Mouse (Mus musculus): Measurements from ENCODE around the gene Lrrc31. TPM values are rescaled to one million over a fixed set of nuclear protein-coding genes. Genes with fewer than 3 reads are reported as not detected.

Gene Lrrc31
- total and polyA plus RNA-seq, 2 experiments, result not detected

DNA sequence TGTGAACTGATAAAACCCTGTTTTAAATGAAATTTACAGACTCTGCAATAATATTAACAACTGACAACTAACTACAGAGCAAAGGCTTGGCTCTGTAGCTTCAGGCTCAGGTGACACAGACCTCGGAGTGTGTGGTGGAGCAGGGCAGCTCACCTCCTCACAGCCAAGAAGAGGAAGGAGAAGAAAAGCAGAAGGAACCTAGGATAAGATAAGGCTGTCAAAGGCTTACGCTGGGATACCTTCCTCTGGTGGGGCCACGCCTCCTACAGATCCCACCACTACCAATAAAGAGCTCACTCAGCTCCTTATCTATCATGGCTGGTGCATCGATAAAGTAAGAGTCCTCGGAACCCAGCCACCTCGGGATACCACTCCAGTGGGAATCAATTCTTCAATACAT, 16.5 kb downstream of the Lrrc31 start:
- H3K79me2 ChIP-seq (ENCODE audit: control insufficient read depth, insufficient read depth, low read length), result no peaks in the 10 kb centered on the region
- DNase-seq (ENCODE audit: extremely low read depth, low read depth, low spot score), result no peak
- H3K27ac ChIP-seq (replicated peaks; ENCODE audit: insufficient read depth, low read depth, low read length), result no peak overlapping the region
- TF ChIP-seq POLR2A (IDR thresholded peaks at IDR 0.05; ENCODE audit: extremely low read depth, insufficient read depth, low read length), result no peak
- no peak for TF ChIP-seq CTCF (IDR thresholded peaks at IDR 0.05; ENCODE audit: low read depth, low read length)
- H3K9ac ChIP-seq (ENCODE audit: low read depth, low read length), result no peak overlapping the region
- H3K27me3 ChIP-seq (ENCODE audit: control insufficient read depth, insufficient read depth, low read length), result no peaks in the 10 kb centered on the region
- H3K4me1 ChIP-seq (ENCODE audit: control insufficient read depth, insufficient read depth, low read length), result no peaks in the 10 kb centered on the region
- H3K4me3 ChIP-seq (ENCODE audit: insufficient read depth, low read depth, low read length), result no peak overlapping the region
- H3K36me3 ChIP-seq (ENCODE audit: control insufficient read depth, insufficient read depth, low read length), result no peaks in the 10 kb centered on the region
- 58% methylated on average over 6 of the region's 6 CpGs for WGBS

GRCm38 (mm10) chr3:30658486-30658885, 41.2 kb downstream of the Lrrc31 start:
- H3K27ac ChIP-seq (replicated peaks; ENCODE audit: insufficient read depth, low read depth, low read length), result no peak overlapping the region
- no peak for TF ChIP-seq POLR2A (IDR thresholded peaks at IDR 0.05; ENCODE audit: extremely low read depth, insufficient read depth, low read length)
- no peak for TF ChIP-seq CTCF (IDR thresholded peaks at IDR 0.05; ENCODE audit: low read depth, low read length)
- H3K79me2 ChIP-seq (ENCODE audit: control insufficient read depth, insufficient read depth, low read length), result no peaks in the 10 kb centered on the region
- no peak for DNase-seq (ENCODE audit: extremely low read depth, low read depth, low spot score)
- no peaks in the 10 kb centered on the region for H3K36me3 ChIP-seq (ENCODE audit: control insufficient read depth, insufficient read depth, low read length)
- no peaks in the 10 kb centered on the region for H3K4me1 ChIP-seq (ENCODE audit: control insufficient read depth, insufficient read depth, low read length)
- WGBS, result 84% methylated on average over 9 of the region's 9 CpGs
- H3K9ac ChIP-seq (ENCODE audit: low read depth, low read length), result no peak overlapping the region
- no peaks in the 10 kb centered on the region for H3K27me3 ChIP-seq (ENCODE audit: control insufficient read depth, insufficient read depth, low read length)
- no peak overlapping the region for H3K4me3 ChIP-seq (ENCODE audit: insufficient read depth, low read depth, low read length)

GRCm38 (mm10) chr3:30655937-30656336, 43.7 kb downstream of the Lrrc31 start:
- Histone ChIP-seq H3K79me2 (ENCODE audit: control insufficient read depth, insufficient read depth, low read length) (no peaks in the 10 kb centered on the region), H3K36me3 (ENCODE audit: control insufficient read depth, insufficient read depth, low read length) (no peaks in the 10 kb centered on the region), H3K4me3 (ENCODE audit: insufficient read depth, low read depth, low read length) (no peak overlapping the region), H3K27me3 (ENCODE audit: control insufficient read depth, insufficient read depth, low read length) (0 out of 2 replicates have a peak, but pooled peaks cover 6% of the 10 kb centered on the region), H3K9ac (ENCODE audit: low read depth, low read length) (no peak overlapping the region), H3K27ac (replicated peaks; ENCODE audit: insufficient read depth, low read depth, low read length) (no peak overlapping the region), H3K4me1 (ENCODE audit: control insufficient read depth, insufficient read depth, low read length) (no peaks in the 10 kb centered on the region)
- 54% methylated on average over 5 of the region's 5 CpGs for WGBS
- no peak for DNase-seq (ENCODE audit: extremely low read depth, low read depth, low spot score)
- TF ChIP-seq POLR2A (IDR thresholded peaks at IDR 0.05; ENCODE audit: extremely low read depth, insufficient read depth, low read length), result no peak
- TF ChIP-seq CTCF (IDR thresholded peaks at IDR 0.05; ENCODE audit: low read depth, low read length), result no peak

GRCm38 (mm10) chr3:30650062-30650841, 49.4 kb downstream of the Lrrc31 start:
- Histone ChIP-seq H3K4me3 (ENCODE audit: insufficient read depth, low read depth, low read length) (no peak overlapping the region), H3K4me1 (ENCODE audit: control insufficient read depth, insufficient read depth, low read length) (peaks cover 2% of the 10 kb centered on the region; the same call in 1 of the 2 replicates), H3K36me3 (ENCODE audit: control insufficient read depth, insufficient read depth, low read length) (no peaks in the 10 kb centered on the region), H3K79me2 (ENCODE audit: control insufficient read depth, insufficient read depth, low read length) (no peaks in the 10 kb centered on the region), H3K27ac (replicated peaks; ENCODE audit: insufficient read depth, low read depth, low read length) (no peak overlapping the region), H3K9ac (ENCODE audit: low read depth, low read length) (no peak overlapping the region), H3K27me3 (ENCODE audit: control insufficient read depth, insufficient read depth, low read length) (peaks cover 17% of the 10 kb centered on the region; the same call in 1 of the 2 replicates)
- DNase-seq (ENCODE audit: extremely low read depth, low read depth, low spot score), result no peak
- 1% methylated on average over 41 of the region's 41 CpGs for WGBS
- no peak for TF ChIP-seq CTCF (IDR thresholded peaks at IDR 0.05; ENCODE audit: low read depth, low read length)
- TF ChIP-seq POLR2A (IDR thresholded peaks at IDR 0.05; ENCODE audit: extremely low read depth, insufficient read depth, low read length), result no peak

GRCm38 (mm10) chr3:30648466-30648865, 51.2 kb downstream of the Lrrc31 start:
- Histone ChIP-seq H3K4me1 (ENCODE audit: control insufficient read depth, insufficient read depth, low read length) (peaks cover 2% of the 10 kb centered on the region; the same call in 1 of the 2 replicates), H3K9ac (ENCODE audit: low read depth, low read length) (no peak overlapping the region), H3K27ac (replicated peaks; ENCODE audit: insufficient read depth, low read depth, low read length) (no peak overlapping the region), H3K4me3 (ENCODE audit: insufficient read depth, low read depth, low read length) (no peak overlapping the region), H3K27me3 (ENCODE audit: control insufficient read depth, insufficient read depth, low read length) (peaks cover 17% of the 10 kb centered on the region; the same call in 1 of the 2 replicates), H3K36me3 (ENCODE audit: control insufficient read depth, insufficient read depth, low read length) (no peaks in the 10 kb centered on the region), H3K79me2 (ENCODE audit: control insufficient read depth, insufficient read depth, low read length) (no peaks in the 10 kb centered on the region)
- DNase-seq (ENCODE audit: extremely low read depth, low read depth, low spot score), result no peak
- 92% methylated on average over 2 of the region's 2 CpGs for WGBS
- TF ChIP-seq CTCF (IDR thresholded peaks at IDR 0.05; ENCODE audit: low read depth, low read length), result no peak

DNA sequence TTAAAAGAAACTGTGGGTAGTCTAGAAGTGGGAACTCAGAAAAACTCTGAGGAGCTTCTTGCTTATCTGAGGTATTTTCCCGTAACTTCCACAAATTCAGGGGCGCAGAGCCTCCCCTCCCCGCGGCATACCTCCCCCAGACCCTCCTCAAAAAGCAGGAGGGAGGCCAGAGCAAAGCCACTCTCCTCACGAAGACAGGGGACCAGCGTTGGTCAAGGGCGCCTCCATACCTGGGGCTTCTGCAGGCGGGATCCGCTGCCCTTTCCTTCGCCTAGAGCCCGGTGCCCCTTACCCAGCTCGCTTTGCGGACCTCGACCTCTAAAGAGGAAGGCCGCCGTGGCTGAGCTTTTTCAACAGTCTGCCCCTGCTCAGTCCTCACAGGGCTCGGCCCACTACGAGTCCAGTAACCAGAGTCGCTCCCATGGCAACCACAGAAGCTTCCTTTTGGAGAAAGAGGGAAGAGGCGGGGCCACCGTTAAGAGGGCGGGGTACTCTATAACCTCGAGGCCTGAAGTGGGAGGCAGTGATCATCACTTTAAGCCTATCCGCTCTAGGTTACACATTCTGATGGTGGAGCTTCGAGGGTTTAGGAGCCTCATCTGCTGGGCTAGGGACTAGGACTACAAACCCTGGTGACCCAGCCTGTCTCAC, 52.1 kb downstream of the Lrrc31 start, which contains the start of gene Lrrc34:
Gene Lrrc34, minus strand, starts transcription at position 430 of the 651 bp plus-strand sequence.
- 13% methylated on average over 25 of the region's 25 CpGs for WGBS
- Histone ChIP-seq H3K4me3 (ENCODE audit: insufficient read depth, low read depth, low read length) (no peak within 1 kb of the TSS), H3K79me2 (ENCODE audit: control insufficient read depth, insufficient read depth, low read length) (no peaks in the 10 kb centered on the region), H3K4me1 (ENCODE audit: control insufficient read depth, insufficient read depth, low read length) (peaks cover 2% of the 10 kb centered on the region; the same call in 1 of the 2 replicates), H3K27ac (replicated peaks; ENCODE audit: insufficient read depth, low read depth, low read length) (no peak within 1 kb of the TSS), H3K27me3 (ENCODE audit: control insufficient read depth, insufficient read depth, low read length) (peaks cover 17% of the 10 kb centered on the region; the same call in 1 of the 2 replicates), H3K9ac (ENCODE audit: low read depth, low read length) (no peak within 1 kb of the TSS), H3K36me3 (ENCODE audit: control insufficient read depth, insufficient read depth, low read length) (no peaks in the 10 kb centered on the region)
- no peak for DNase-seq (ENCODE audit: extremely low read depth, low read depth, low spot score)
- TF ChIP-seq CTCF (IDR thresholded peaks at IDR 0.05; ENCODE audit: low read depth, low read length), result no peak
- TF ChIP-seq POLR2A (IDR thresholded peaks at IDR 0.05; ENCODE audit: extremely low read depth, insufficient read depth, low read length), result no peak

Measured in liver, adult 2 months (tissue).